Mouse (Mus musculus): Measurements from ENCODE around the gene Tesk2.

GRCm38 (mm10) chr4:116854286-116854685 is 133.5 kb downstream of the Tesk2 start:
- TF ChIP-seq POLR2A (IDR thresholded peaks at IDR 0.05; ENCODE audit: insufficient read depth, low read length) (no peak), CTCF (IDR thresholded peaks at IDR 0.05; ENCODE audit: low read depth, low read length) (no peak)
